Mouse (Mus musculus) lung, adult 2 months (tissue): Measurements from ENCODE around the gene Sema4g.

Experiments used
- CTCF ChIP-seq: fragments of 200-500 bp; IDR thresholded peaks from 2 replicates; pipeline ENCODE4 v1.5.1; 2011; ENCODE audit warnings: mild to moderate bottlenecking, low read length, control low read depth; ENCODE audit not compliant: insufficient read depth
- POLR2A ChIP-seq: fragments of 200-500 bp; IDR thresholded peaks from 2 replicates; pipeline ENCODE4 v1.6.1; 2011; ENCODE audit warnings: low read depth, mild to moderate bottlenecking, control low read depth, low read length, borderline replicate concordance; ENCODE audit errors: extremely low read depth

- no peak for TF ChIP-seq CTCF
- TF ChIP-seq POLR2A = no peak
These were observed 18.7 kb downstream of the Sema4g start for GRCm38 (mm10) chr19:45007425-45008191.
